Mouse (Mus musculus) forebrain, embryonic 16.5 days (tissue): ENCODE measurements at regions not wholly inside any gene's neighbourhood (a gene's known extent, or its start where the extent isn't known, plus 50 kb on each side); places are given as distances from the start of the nearest gene placed in this dataset.

ENCODE experiments used
- ATAC-seq: fragments of 200-750 bp; cut with Nextera tagmentation; 2 replicates; pipeline ENCODE4 v1.8.0; 2017; ENCODE audit warnings: mild to moderate bottlenecking, moderate library complexity
- H3K27ac ChIP-seq: fragments of 300-500 bp; sonication (generic); 2 replicates; pipeline ENCODE4 v1.5.1; 2014; ENCODE audit warnings: low read length, control low read depth
- H3K27me3 ChIP-seq: fragments of 300-500 bp; sonication (generic); replicated peaks from 2 replicates; pipeline ENCODE4 v1.6.1; 2014; ENCODE audit warnings: low read length; ENCODE audit not compliant: control insufficient read depth, insufficient read depth
- H3K36me3 ChIP-seq: fragments of 300-500 bp; sonication (generic); 2 replicates; pipeline ENCODE4 v1.6.1; 2014; ENCODE audit not compliant: control insufficient read depth, insufficient read depth
- H3K4me1 ChIP-seq: fragments of 300-500 bp; sonication (generic); replicated peaks from 2 replicates; pipeline ENCODE4 v1.6.1; 2014; ENCODE audit warnings: low read length; ENCODE audit not compliant: control insufficient read depth, insufficient read depth
- H3K4me2 ChIP-seq: fragments of 300-500 bp; sonication (generic); 2 replicates; pipeline ENCODE4 v1.6.1; 2014; ENCODE audit warnings: mild to moderate bottlenecking, low read length, control low read depth
- H3K4me3 ChIP-seq: fragments of 300-500 bp; sonication (generic); replicated peaks from 2 replicates; pipeline ENCODE4 v1.5.1; 2014; ENCODE audit warnings: mild to moderate bottlenecking, low read length, control low read depth
- H3K9ac ChIP-seq: fragments of 300-500 bp; sonication (generic); replicated peaks from 2 replicates; pipeline ENCODE4 v1.6.1; 2014; ENCODE audit warnings: low read depth, low read length, control low read depth
- H3K9me3 ChIP-seq: fragments of 300-500 bp; sonication (generic); 2 replicates; pipeline ENCODE4 v1.6.1; 2016; ENCODE audit warnings: low read length; ENCODE audit not compliant: control insufficient read depth
- WGBS: fragments of 180-500 bp; shearing (Covaris S2); extraction: QIAGEN DNeasy Blood & Tissue Kit; methylation state at CpG from one replicate; pipeline ENCODE4 v1.1.7; 2014; 5-methylcytosine and 5-hydroxymethylcytosine counted together

DNA sequence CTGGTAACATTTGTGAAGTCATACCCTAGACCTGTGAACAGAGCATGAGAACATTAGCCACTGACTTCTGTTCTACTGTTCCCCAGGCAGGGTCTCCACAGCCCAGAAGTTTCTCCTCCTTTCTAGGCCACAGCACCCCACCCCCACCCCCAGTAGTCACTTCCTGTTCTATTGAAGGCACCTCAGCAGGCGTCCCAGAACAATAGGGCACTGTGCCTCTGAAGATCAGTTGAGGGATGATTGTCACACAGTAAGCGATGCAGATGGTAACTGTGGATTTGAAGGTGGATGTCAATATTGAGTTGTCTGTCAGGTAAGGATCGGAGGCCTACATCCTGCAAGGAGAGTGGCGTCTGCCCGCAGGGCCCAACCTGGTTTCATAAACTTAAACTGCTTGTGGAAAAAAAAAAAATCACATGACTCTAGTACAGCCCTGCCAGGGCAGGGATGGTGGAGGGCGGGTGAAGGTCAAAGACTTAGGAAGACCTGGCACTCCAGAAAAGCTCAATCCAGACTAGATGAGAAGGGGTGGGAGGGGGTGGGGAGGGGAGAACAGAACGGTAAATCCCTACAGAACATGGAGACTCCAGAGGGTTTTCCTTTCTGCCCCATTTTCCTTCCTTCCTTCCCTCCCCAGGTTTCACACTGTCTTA lies 103.1 kb upstream of the Rybp start:
- H3K9ac ChIP-seq = no peak overlapping the region
- no peaks in the 10 kb centered on the region for H3K4me1 ChIP-seq
- no peak overlapping the region for H3K4me2 ChIP-seq
- no peak for ATAC-seq
- 78% methylated on average over 7 of the region's 7 CpGs for WGBS
- no peaks in the 10 kb centered on the region for H3K27me3 ChIP-seq
- no peak overlapping the region for H3K4me3 ChIP-seq
- no peak overlapping the region for H3K27ac ChIP-seq
- H3K36me3 ChIP-seq = no peaks in the 10 kb centered on the region
- H3K9me3 ChIP-seq = peaks cover 4% of the 10 kb centered on the region; the same call in 1 of the 2 replicates

DNA sequence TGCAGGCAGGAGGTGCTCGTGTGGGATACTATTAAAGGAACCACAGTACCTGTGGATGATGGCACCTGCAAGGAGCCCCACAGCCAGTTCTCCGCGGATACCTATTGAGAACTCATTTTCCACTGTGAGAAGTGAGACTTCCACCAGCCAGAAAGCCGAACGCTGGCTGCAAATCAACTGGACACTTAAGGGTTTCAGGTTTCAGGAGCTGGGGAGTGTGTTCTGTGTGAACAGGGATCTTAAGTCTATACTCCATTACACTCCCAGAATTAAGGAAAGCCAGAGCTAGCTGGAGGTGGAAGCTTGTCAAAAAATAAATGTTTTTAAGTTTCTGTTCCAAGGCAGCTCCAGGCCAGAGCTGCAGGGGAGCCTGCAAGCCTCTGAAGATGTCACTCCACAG lies 99.8 kb upstream of the Rybp start:
- H3K4me1 ChIP-seq = no peaks in the 10 kb centered on the region

DNA sequence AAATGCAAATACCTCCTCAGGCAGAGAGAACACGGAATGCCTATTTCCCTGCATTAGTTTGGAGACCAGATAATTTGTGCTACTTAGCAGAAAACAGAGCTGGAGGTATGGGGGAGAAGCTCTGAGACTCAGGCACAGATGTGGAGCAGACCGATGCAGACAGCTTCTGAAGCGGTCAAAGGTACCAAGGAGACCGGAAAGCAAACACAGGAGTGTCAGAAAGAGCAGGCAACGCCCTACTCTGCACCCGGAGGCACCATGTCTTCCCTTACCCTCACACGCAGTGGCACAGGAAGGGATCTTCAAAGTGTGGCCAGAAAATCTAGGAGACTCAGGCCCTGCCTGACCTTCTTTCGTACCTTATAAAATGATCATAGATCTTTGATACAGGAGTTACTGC lies 98.4 kb upstream of the Rybp start:
- Histone ChIP-seq H3K9ac (no peak overlapping the region), H3K4me3 (no peak overlapping the region), H3K36me3 (no peaks in the 10 kb centered on the region), H3K27me3 (no peaks in the 10 kb centered on the region), H3K4me1 (peaks cover 5% of the 10 kb centered on the region), H3K4me2 (no peak overlapping the region), H3K9me3 (no peaks in the 10 kb centered on the region), H3K27ac (no peak overlapping the region)
- 76% methylated on average over 8 of the region's 8 CpGs for WGBS
- ATAC-seq = no peak

More for the DNA sequence above, 99.8 kb upstream of the Rybp start:
- no peak overlapping the region for H3K27ac ChIP-seq
- 30% methylated on average over 5 of the region's 5 CpGs for WGBS
- no peak overlapping the region for H3K9ac ChIP-seq
- H3K9me3 ChIP-seq = no peaks in the 10 kb centered on the region
- ATAC-seq = no peak
- no peaks in the 10 kb centered on the region for H3K36me3 ChIP-seq
- no peak overlapping the region for H3K4me3 ChIP-seq
- no peak overlapping the region for H3K4me2 ChIP-seq
- no peaks in the 10 kb centered on the region for H3K27me3 ChIP-seq

DNA sequence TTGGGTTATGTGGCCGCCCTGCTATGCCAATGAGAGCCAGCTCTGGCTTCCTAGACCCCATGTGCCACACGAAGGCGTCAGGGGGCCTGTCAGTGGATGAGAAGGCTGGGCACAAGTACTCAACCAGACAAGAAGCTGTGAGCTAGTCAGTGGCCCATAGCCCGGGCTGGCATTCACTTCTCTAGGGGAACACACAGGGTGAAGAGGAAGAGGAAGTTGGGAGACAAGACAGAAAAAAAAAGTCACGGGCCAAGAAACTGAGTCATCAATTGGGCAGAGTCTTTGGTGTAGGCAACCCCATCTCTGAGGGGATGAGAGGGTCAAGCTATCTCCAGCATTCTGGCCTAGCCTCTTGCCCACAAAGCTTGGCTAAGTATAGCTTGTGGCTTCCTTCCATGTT lies 93.8 kb upstream of the Rybp start:
- H3K36me3 ChIP-seq = no peaks in the 10 kb centered on the region
- WGBS = 64% methylated on average over 5 of the region's 5 CpGs
- ATAC-seq = no peak
- no peak overlapping the region for H3K4me2 ChIP-seq
- no peak overlapping the region for H3K27ac ChIP-seq
- H3K9me3 ChIP-seq = no peaks in the 10 kb centered on the region
- H3K4me1 ChIP-seq = peaks cover 26% of the 10 kb centered on the region
- H3K27me3 ChIP-seq = no peaks in the 10 kb centered on the region
- no peak overlapping the region for H3K4me3 ChIP-seq
- H3K9ac ChIP-seq = no peak overlapping the region

DNA sequence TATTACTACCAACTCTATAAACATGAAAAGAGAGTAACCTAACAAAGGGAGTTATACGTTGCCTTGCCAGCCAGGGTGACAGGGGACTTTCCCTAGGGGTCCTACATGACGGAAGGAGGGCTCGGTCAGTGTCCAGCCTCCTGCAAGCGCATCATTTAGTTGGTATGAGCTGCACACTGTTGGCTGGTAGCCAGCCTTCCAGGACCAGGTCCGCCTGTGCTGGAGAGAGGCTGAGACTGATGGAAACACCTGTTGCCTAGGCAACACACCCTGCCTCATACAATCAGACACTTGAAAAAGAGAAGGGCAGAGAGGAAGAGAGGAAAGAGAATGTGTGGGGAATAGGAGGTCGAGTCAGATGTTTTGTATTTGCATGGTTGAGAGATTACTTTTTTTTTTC lies 93.3 kb upstream of the Rybp start:
- Histone ChIP-seq H3K36me3 (no peaks in the 10 kb centered on the region), H3K4me2 (no peak overlapping the region), H3K9me3 (no peaks in the 10 kb centered on the region), H3K9ac (no peak overlapping the region), H3K4me1 (peaks cover 26% of the 10 kb centered on the region), H3K27me3 (no peaks in the 10 kb centered on the region), H3K27ac (no peak overlapping the region), H3K4me3 (no peak overlapping the region)
- ATAC-seq = peak; percentile 57
- WGBS = 4% methylated on average over 6 of the region's 6 CpGs

DNA sequence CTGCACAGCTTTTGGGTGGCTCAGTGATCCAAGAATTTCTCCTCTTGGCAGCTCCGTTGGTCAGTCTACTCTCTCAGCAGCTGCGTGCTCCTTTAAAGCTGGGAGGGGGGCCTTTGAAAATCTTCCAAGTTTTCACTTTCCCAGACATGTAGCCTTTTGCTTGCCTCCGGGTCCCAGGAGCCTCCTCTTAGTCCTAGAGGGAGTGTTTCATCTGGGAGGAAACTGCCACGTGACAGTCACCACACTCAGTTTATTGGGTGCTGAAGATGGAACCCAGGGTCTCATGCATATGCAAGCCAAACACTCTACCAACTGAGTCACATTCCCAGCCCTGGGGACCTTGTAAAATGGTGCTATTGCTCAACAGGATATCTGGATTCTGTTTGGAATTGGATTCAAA lies 92.5 kb upstream of the Rybp start:
- no peaks in the 10 kb centered on the region for H3K9me3 ChIP-seq
- no peak overlapping the region for H3K4me3 ChIP-seq
- no peak overlapping the region for H3K27ac ChIP-seq
- ATAC-seq = no peak
- peaks cover 26% of the 10 kb centered on the region for H3K4me1 ChIP-seq
- no peak overlapping the region for H3K9ac ChIP-seq
- H3K4me2 ChIP-seq = no peak overlapping the region
- H3K36me3 ChIP-seq = no peaks in the 10 kb centered on the region
- H3K27me3 ChIP-seq = no peaks in the 10 kb centered on the region
- WGBS = 29% methylated on average over 4 of the region's 4 CpGs

DNA sequence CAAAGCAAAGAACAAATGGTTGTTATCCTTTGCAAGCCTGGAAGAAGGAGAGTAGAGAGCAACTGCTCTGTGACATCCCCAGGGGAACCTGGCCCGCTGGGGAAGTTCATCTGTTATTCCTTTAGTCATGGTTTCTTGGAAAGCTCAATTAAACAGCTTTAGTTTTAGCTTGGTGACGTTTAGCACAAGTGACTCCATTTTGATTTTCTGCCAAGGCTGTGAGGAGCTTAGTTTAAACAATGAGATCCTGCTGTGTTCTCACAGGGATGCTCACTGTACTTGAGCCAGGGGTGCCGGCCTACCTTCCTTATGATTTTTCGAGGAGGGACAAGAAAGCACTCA lies 91.2 kb upstream of the Rybp start:
- no peaks in the 10 kb centered on the region for H3K9me3 ChIP-seq
- H3K27ac ChIP-seq = no peak overlapping the region
- 22% methylated on average over 4 of the region's 4 CpGs for WGBS
- no peak overlapping the region for H3K9ac ChIP-seq
- H3K27me3 ChIP-seq = no peaks in the 10 kb centered on the region
- H3K4me3 ChIP-seq = no peak overlapping the region
- no peak overlapping the region for H3K4me2 ChIP-seq
- H3K36me3 ChIP-seq = no peaks in the 10 kb centered on the region
- peaks cover 26% of the 10 kb centered on the region for H3K4me1 ChIP-seq
- ATAC-seq = no peak

DNA sequence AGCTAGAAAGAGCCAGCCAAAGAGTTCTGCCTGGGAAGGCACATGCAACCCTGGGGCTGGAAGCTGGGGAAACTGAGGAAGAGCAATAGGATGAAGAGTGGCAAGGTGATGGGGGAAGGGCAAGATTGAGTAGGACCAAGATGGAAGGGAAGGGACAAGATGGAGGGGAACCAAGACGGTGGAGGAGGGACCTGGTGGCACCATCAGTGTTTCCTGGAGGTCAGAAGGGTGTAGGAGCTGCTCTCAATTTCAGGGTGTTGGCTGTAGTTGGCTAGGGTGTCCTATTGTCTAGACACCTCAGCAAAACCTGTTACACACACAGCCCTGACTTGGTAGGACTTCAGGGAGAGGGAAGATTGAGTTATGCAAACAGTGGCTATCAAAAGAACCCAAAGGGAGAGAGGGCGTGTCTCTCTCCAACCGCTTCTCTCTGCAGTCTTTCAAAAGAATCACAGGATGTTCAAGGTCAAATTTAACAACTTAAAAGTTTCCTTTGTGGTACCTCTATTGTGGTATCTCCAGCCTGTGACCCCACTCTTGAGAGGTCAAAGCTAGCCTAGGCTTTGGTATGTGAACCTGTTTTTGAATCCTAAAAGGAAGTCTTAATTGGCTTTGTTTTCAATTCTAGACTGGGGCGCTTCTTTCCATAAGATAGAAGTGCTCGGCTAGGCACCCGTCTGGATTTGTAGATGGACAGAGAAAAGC lies 90.7 kb upstream of the Rybp start:
- Histone ChIP-seq H3K9me3 (no peaks in the 10 kb centered on the region), H3K27ac (no peak overlapping the region), H3K4me3 (no peak overlapping the region), H3K9ac (no peak overlapping the region), H3K36me3 (no peaks in the 10 kb centered on the region), H3K4me2 (no peak overlapping the region), H3K27me3 (no peaks in the 10 kb centered on the region), H3K4me1 (peaks cover 26% of the 10 kb centered on the region)
- WGBS = 57% methylated on average over 6 of the region's 6 CpGs
- ATAC-seq = no peak

DNA sequence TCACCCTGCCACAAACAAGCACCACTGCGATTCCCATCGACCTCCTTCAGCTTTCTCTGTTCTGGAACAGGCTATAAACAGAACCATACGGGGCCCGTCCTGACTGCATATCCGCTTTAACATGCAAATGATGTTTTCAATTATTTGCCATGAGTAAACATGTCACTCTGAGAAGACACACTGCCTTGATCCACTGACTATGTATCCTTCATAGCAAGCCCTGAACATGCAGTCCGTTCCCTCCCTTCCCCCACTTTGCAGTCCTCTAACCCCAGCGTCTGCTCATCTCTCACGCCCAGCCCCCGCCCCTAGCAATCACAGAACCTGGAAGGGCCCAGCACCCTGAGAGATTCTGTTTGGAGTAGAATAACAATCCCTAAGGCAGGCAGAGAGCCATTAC lies 89.4 kb upstream of the Rybp start:
- no peak overlapping the region for H3K4me2 ChIP-seq
- ATAC-seq = peak; percentile 52
- H3K9me3 ChIP-seq = no peaks in the 10 kb centered on the region
- no peaks in the 10 kb centered on the region for H3K27me3 ChIP-seq
- no peaks in the 10 kb centered on the region for H3K36me3 ChIP-seq
- peaks cover 26% of the 10 kb centered on the region for H3K4me1 ChIP-seq
- H3K9ac ChIP-seq = no peak overlapping the region
- 17% methylated on average over 9 of the region's 9 CpGs for WGBS
- H3K27ac ChIP-seq = no peak overlapping the region
- H3K4me3 ChIP-seq = no peak overlapping the region
